Mouse (Mus musculus) liver, embryonic 15.5 days (tissue): ENCODE measurements around the gene Gm21731. TPM values are rescaled to one million over a fixed set of nuclear protein-coding genes. Genes with fewer than 3 reads are reported as not detected.
"Not testable (repeated sequence)": the region's sequence is repeated elsewhere in the genome, so short reads cannot be mapped to it uniquely, and the experiment has no call there.

Source experiments
- ATAC-seq: fragments of 200-750 bp; cut with Nextera tagmentation; 2 replicates; pipeline ENCODE4 v1.8.0; 2017; ENCODE audit warnings: moderate number of reproducible peaks, mild to moderate bottlenecking, moderate library complexity; ENCODE audit not compliant: insufficient read depth
- H3K27ac ChIP-seq: fragments of 300-500 bp; sonication (generic); replicated peaks from 2 replicates; pipeline ENCODE4 v1.5.1; 2015; ENCODE audit warnings: mild to moderate bottlenecking, inconsistent platforms
- H3K27me3 ChIP-seq: fragments of 300-500 bp; sonication (generic); 2 replicates; pipeline ENCODE4 v1.6.1; 2015; ENCODE audit warnings: mild to moderate bottlenecking, inconsistent platforms
- H3K36me3 ChIP-seq: fragments of 300-500 bp; sonication (generic); replicated peaks from 2 replicates; pipeline ENCODE4 v1.6.1; 2015; ENCODE audit warnings: moderate library complexity, mild to moderate bottlenecking, inconsistent platforms
- H3K4me1 ChIP-seq: fragments of 300-500 bp; sonication (generic); replicated peaks from 2 replicates; pipeline ENCODE4 v1.6.1; 2015; ENCODE audit warnings: inconsistent platforms
- H3K4me2 ChIP-seq: fragments of 300-500 bp; sonication (generic); 2 replicates; pipeline ENCODE4 v1.6.1; 2015; ENCODE audit warnings: moderate library complexity, mild to moderate bottlenecking, inconsistent platforms
- H3K4me3 ChIP-seq: fragments of 300-500 bp; sonication (generic); replicated peaks from 2 replicates; pipeline ENCODE4 v1.5.1; 2015; ENCODE audit warnings: mild to moderate bottlenecking, inconsistent platforms
- H3K9ac ChIP-seq: fragments of 300-500 bp; sonication (generic); 2 replicates; pipeline ENCODE4 v1.6.1; 2015; ENCODE audit warnings: moderate library complexity, mild to moderate bottlenecking, inconsistent platforms
- H3K9me3 ChIP-seq: fragments of 300-500 bp; sonication (generic); replicated peaks from 2 replicates; pipeline ENCODE4 v1.6.1; 2016; ENCODE audit warnings: inconsistent platforms
- WGBS: fragments of 180-500 bp; shearing (Covaris S2); methylation state at CpG from one replicate; pipeline ENCODE4 v1.1.7; 2015; ENCODE audit warnings: mixed read lengths; ENCODE audit not compliant: insufficient replicate concordance; 5-methylcytosine and 5-hydroxymethylcytosine counted together
- polyA plus RNA-seq: library from polyadenylated mRNA; unstranded; fragments of >200 nt; fragmentation: Nextera tagmentation; extraction: Ambion mirVana; gene quantifications from 2 replicates; pipeline ENCODE4 v1.2.1, GENCODE M21; 2015

The Gm21731 gene
- polyA plus RNA-seq, 1 experiment from 2014 or later = not detected

GRCm38 (mm10) chr13:120277837-120278236 lies 38.9 kb downstream of the Gm21731 start:
- not testable (repeated sequence) for H3K4me3 ChIP-seq, H3K4me1 ChIP-seq, H3K27me3 ChIP-seq, H3K9ac ChIP-seq, H3K27ac ChIP-seq, H3K36me3 ChIP-seq, H3K4me2 ChIP-seq, H3K9me3 ChIP-seq, ATAC-seq
- 13% methylated on average over 2 of the region's 2 CpGs for WGBS

GRCm38 (mm10) chr13:120278784-120279183 lies 39.9 kb downstream of the Gm21731 start:
- H3K4me2 ChIP-seq = no peak overlapping the region
- no peak for ATAC-seq
- H3K9ac ChIP-seq = no peak overlapping the region
- no peak overlapping the region for H3K4me3 ChIP-seq
- no peaks in the 10 kb centered on the region for H3K4me1 ChIP-seq
- no peaks in the 10 kb centered on the region for H3K9me3 ChIP-seq
- H3K36me3 ChIP-seq = no peaks in the 10 kb centered on the region
- no peaks in the 10 kb centered on the region for H3K27me3 ChIP-seq
- WGBS = 81% methylated on average over 9 of the region's 9 CpGs
- H3K27ac ChIP-seq = no peak overlapping the region

Other genes starting within 250 kb of the Gm21731 start
- gene Gm36079, start 212.1 kb upstream of the Gm21731 start, polyA plus RNA-seq = not detected in 2 replicates
- gene Gm21188, start 186.9 kb upstream of the Gm21731 start, polyA plus RNA-seq = 0.35 and 0.43 TPM in 2 replicates
- not detected in 2 replicates for gene Gm20767, start 98.9 kb upstream of the Gm21731 start, polyA plus RNA-seq
- not detected in 2 replicates for gene Gm21818, start 66.7 kb upstream of the Gm21731 start, polyA plus RNA-seq
- not detected in 2 replicates for gene Gm21762, start 23.2 kb upstream of the Gm21731 start, polyA plus RNA-seq
- not detected in 2 replicates for gene AF067061, start 24.0 kb downstream of the Gm21731 start, polyA plus RNA-seq
- 0.44 and 1.1 TPM in 2 replicates for gene BC147527, start 61.3 kb downstream of the Gm21731 start, polyA plus RNA-seq
- gene Tcstv3, start 77.8 kb downstream of the Gm21731 start, polyA plus RNA-seq = not detected in 2 replicates